Comparison of ENCODE assay signal across 7 mouse cellular contexts in genomic region chr7:128460131-128460864, GRCm38 (mm10). TPM values are rescaled to one million over a fixed set of nuclear protein-coding genes. Genes with fewer than 3 reads are reported as not detected.
DNase-seq lines count a peak whose midpoint lies in the region; ATAC-seq lines count a peak whose summit lies in the region.

No protein-coding gene starts in this region.

- intact Hi-C loops in left cerebral cortex, postnatal 14 days (cut with DNase I) = loop anchor here (2.0 kb wide), 1 partner anchor 231 kb away; no protein-coding TSS in a partner anchor

- peak; percentile 0; the same call in 1 of the 2 replicates for ATAC-seq in forebrain, embryonic 16.5 days
- no peak for ATAC-seq in hindbrain, embryonic 16.5 days

- no peaks in the 10 kb centered on the region for H3K36me3 ChIP-seq in forebrain, embryonic 16.5 days (ENCODE audit: control insufficient read depth, insufficient read depth)
- no peaks in the 10 kb centered on the region for H3K36me3 ChIP-seq in hindbrain, embryonic 16.5 days (ENCODE audit: control insufficient read depth, insufficient read depth, low read length)
- no peaks in the 10 kb centered on the region for H3K36me3 ChIP-seq in midbrain, embryonic 10.5 days

- H3K27me3 ChIP-seq in forebrain, embryonic 16.5 days (replicated peaks; ENCODE audit: control insufficient read depth, insufficient read depth, low read length) = no peaks in the 10 kb centered on the region
- no peaks in the 10 kb centered on the region for H3K27me3 ChIP-seq in hindbrain, embryonic 16.5 days (replicated peaks; ENCODE audit: control insufficient read depth, insufficient read depth, low read length)
- H3K27me3 ChIP-seq in midbrain, embryonic 10.5 days (ENCODE audit: low read depth, poor library complexity, severe bottlenecking) = no peaks in the 10 kb centered on the region

- H3K4me2 ChIP-seq in forebrain, embryonic 16.5 days (ENCODE audit: low read length) = peak overlapping the region; percentile 80
- peak overlapping the region; percentile 93 for H3K4me2 ChIP-seq in hindbrain, embryonic 16.5 days (ENCODE audit: low read length)

- no peaks in the 10 kb centered on the region for H3K9me3 ChIP-seq in forebrain, embryonic 16.5 days (ENCODE audit: control insufficient read depth, low read length)
- no peaks in the 10 kb centered on the region for H3K9me3 ChIP-seq in hindbrain, embryonic 16.5 days (ENCODE audit: control insufficient read depth, low read length)
- H3K9me3 ChIP-seq in midbrain, embryonic 10.5 days (replicated peaks) = no peaks in the 10 kb centered on the region

- peaks cover 11% of the 10 kb centered on the region for H3K4me1 ChIP-seq in forebrain, embryonic 16.5 days (replicated peaks; ENCODE audit: control insufficient read depth, insufficient read depth, low read length)
- H3K4me1 ChIP-seq in hindbrain, embryonic 16.5 days (ENCODE audit: control insufficient read depth, insufficient read depth, low read depth, low read length) = peaks cover 16% of the 10 kb centered on the region
- peaks cover 28% of the 10 kb centered on the region for H3K4me1 ChIP-seq in midbrain, embryonic 10.5 days

- peak overlapping the region; percentile 90 for H3K27ac ChIP-seq in forebrain, embryonic 16.5 days (ENCODE audit: low read length)
- H3K27ac ChIP-seq in hindbrain, embryonic 16.5 days (ENCODE audit: low read depth, low read length) = peak overlapping the region; percentile 95
- peak overlapping the region; percentile 99 for H3K27ac ChIP-seq in midbrain, embryonic 10.5 days (replicated peaks)

- peak; percentile 87 for DNase-seq in Muller cell, postnatal 12 days (ENCODE audit: inconsistent ontology term)
- peak; percentile 69 for DNase-seq in c-Kit-negative CD71-positive TER-119-positive erythroid progenitor cells, embryonic 14.5 days (ENCODE audit: low read depth, low spot score)
- peak; percentile 8 to 26 for DNase-seq in left cerebral cortex, postnatal 14 days (ENCODE audit: low spot score in 2 of 2)
- DNase-seq in midbrain, embryonic 10.5 days (ENCODE audit: low spot score) = peak; percentile 62
- DNase-seq in spleen, postnatal 10 days (ENCODE audit: low spot score in 2 of 2) = peak; percentile 70 to 80

- WGBS in forebrain, embryonic 16.5 days = under 1% methylated on average over 34 of the region's 36 CpGs
- under 1% methylated on average over 36 of the region's 36 CpGs for WGBS in hindbrain, embryonic 16.5 days
- WGBS in midbrain, embryonic 10.5 days = under 1% methylated on average over 36 of the region's 36 CpGs

- peak overlapping the region; percentile 78 for H3K4me3 ChIP-seq in forebrain, embryonic 16.5 days (replicated peaks; ENCODE audit: low read length)
- peak overlapping the region; percentile 67 for H3K4me3 ChIP-seq in hindbrain, embryonic 16.5 days (ENCODE audit: low read length)
- peak overlapping the region; percentile 88 for H3K4me3 ChIP-seq in midbrain, embryonic 10.5 days

- peak overlapping the region; percentile 68 for H3K9ac ChIP-seq in forebrain, embryonic 16.5 days (replicated peaks; ENCODE audit: low read depth, low read length)
- H3K9ac ChIP-seq in hindbrain, embryonic 16.5 days (ENCODE audit: low read depth, low read length) = peak overlapping the region; percentile 83

RNA-seq across cellular contexts. Expression of gene Tial1, which starts 1.2 kb away (rescaled TPM):
- polyA plus RNA-seq in forebrain, embryonic 16.5 days (2015; fragmentation: Nextera tagmentation; extraction: Ambion mirVana) = 30.3 and 33.0 TPM in 2 replicates
- 24.0 and 24.2 TPM in 2 replicates for polyA plus RNA-seq in hindbrain, embryonic 16.5 days (2015; fragmentation: Nextera tagmentation; extraction: Ambion mirVana)
- 10 to 100 TPM; 91.7 to 98.2 TPM for total RNA-seq in left cerebral cortex, postnatal 14 days (2021)
- 28.0 and 29.3 TPM in 2 replicates for polyA plus RNA-seq in midbrain, embryonic 10.5 days (2016; fragmentation: Nextera tagmentation; extraction: Ambion mirVana)

RNA-seq across cellular contexts. Expression of gene Rgs10, which starts 41.7 kb away (rescaled TPM):
- 19.9 and 25.4 TPM in 2 replicates for polyA plus RNA-seq in forebrain, embryonic 16.5 days (2015; fragmentation: Nextera tagmentation; extraction: Ambion mirVana)
- 69.3 and 82.4 TPM in 2 replicates for polyA plus RNA-seq in hindbrain, embryonic 16.5 days (2015; fragmentation: Nextera tagmentation; extraction: Ambion mirVana)
- total RNA-seq in left cerebral cortex, postnatal 14 days (2021) = 10 to 100 TPM; 47.2 to 48.8 TPM
- polyA plus RNA-seq in midbrain, embryonic 10.5 days (2016; fragmentation: Nextera tagmentation; extraction: Ambion mirVana) = 6.0 and 6.4 TPM in 2 replicates

Comparison
In these comparisons a context has a peak if more than half of its experiments do, and no peak if none do; other contexts are left out.
1. DNase-seq: peak in every context shown above with its lines; median percentile 87 in Muller cell, postnatal 12 days; 75 in spleen, postnatal 10 days; 69 in c-Kit-negative CD71-positive TER-119-positive erythroid progenitor cells, embryonic 14.5 days; 62 in midbrain, embryonic 10.5 days; 17 in left cerebral cortex, postnatal 14 days.